Mouse (Mus musculus): Measurements from ENCODE around the gene Nme4. TPM values are rescaled to one million over a fixed set of nuclear protein-coding genes. Genes with fewer than 3 reads are reported as not detected.

Gene Nme4
- polyA plus RNA-seq, 1 experiment from 2014 or later = 57.6 TPM

DNA sequence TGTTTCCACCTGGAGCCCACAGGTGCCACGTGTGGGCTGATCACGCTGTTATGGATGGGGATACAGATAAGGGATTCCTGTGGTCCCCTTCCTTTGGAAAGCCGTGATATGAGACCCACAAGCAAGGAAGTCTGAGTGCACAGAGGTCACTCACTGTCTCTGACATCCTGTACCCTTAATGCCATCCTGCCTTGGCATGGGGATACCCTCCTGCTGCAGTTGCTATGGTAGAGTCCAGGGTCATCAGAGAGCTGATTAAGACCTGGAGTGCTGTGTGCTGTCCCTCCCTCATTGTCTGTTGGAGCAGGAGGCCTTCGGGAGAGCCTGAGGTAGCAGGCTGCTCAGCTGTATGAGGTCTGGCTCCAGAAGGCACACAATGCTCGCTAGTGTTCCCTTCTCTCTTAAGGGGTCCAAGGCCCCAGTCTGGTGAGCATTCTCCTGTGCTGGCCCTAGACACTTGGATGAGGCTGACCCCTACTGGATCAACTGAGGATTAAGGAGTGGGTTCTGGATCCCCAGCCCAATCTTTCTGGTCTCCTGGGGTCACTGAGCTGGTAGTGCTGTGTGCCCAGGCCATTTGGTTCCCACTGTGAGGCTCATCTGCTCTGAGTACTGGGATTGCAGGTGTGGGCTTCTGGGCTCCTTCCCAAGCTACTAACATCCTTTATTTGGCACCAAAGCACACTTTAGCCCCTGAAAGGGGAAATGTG, 27.2 kb upstream of the Nme4 start:
- Histone ChIP-seq H3K9ac (ENCODE audit: low read depth, low read length) (no peak overlapping the region), H3K4me3 (replicated peaks; ENCODE audit: low read depth, low read length) (no peak overlapping the region), H3K9me3 (replicated peaks; ENCODE audit: low read length) (no peaks in the 10 kb centered on the region), H3K4me1 (replicated peaks; ENCODE audit: insufficient read depth, low read length) (peaks cover 8% of the 10 kb centered on the region; the same call in 1 of the 2 replicates), H3K27me3 (ENCODE audit: insufficient read depth, low read length) (no peaks in the 10 kb centered on the region), H3K4me2 (ENCODE audit: low read length) (no peak overlapping the region), H3K36me3 (ENCODE audit: insufficient read depth, low read length) (peaks cover 5% of the 10 kb centered on the region; the same call in 1 of the 2 replicates), H3K27ac (no peak overlapping the region)
- ATAC-seq (replicated peaks; ENCODE audit: low FRiP score, low read depth) (no peak), DNase-seq (ENCODE audit: low spot score) (no peak)
- peak; percentile 18; the same call in 1 of the 2 replicates for TF ChIP-seq CTCF (IDR thresholded peaks at IDR 0.05; ENCODE audit: low read depth)
- 63% methylated on average over 5 of the region's 5 CpGs for WGBS

DNA sequence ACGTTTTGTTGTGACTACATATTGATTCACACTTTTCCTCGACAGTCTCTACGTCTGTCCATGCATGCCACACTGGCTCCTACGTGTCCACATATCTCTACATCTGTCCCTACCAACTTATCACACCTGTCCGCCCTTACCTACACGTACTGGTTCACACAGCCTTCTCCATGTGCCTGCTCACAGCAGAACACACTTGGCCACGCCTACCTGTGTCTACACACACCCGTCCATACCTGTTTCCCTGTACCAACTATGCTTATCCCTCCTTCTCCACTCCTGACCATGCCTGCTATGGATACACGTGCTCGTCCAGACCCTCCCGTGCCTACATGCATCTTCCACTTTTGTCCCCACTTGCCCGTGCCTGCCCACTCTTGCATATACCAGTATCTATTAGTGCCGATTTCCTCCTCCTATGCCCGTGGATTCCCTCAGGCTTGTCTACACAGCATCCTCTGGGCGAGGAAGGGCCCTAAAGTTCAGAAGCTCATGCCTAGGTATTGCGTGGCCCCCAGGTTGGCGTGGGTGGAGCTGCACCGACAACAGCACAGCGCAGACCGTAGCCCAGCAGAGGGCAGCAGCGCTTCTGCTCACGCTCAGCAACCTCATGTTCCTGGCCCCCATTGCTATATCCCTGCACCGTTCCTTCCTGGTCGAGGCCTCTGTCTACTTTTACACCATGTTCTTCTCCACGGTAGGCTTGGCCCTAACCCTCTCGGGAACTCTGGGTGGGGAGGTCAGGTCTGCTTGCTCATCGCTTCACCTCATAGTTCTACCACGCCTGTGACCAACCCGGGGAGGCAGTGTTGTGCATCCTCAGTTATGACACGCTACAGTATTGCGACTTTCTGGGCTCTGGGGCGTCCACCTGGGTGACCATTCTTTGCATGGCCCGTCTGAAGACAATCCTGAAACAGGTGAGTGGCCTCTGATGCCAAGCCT, 24.6 kb upstream of the Nme4 start:
- TF ChIP-seq CTCF (IDR thresholded peaks at IDR 0.05; ENCODE audit: low read depth) = peak; percentile 85
- DNase-seq (ENCODE audit: low spot score) (peak; percentile 83), ATAC-seq (replicated peaks; ENCODE audit: low FRiP score, low read depth) (no peak)
- Histone ChIP-seq H3K27me3 (ENCODE audit: insufficient read depth, low read length) (peaks cover 8% of the 10 kb centered on the region; the same call in 1 of the 2 replicates), H3K36me3 (ENCODE audit: insufficient read depth, low read length) (no peaks in the 10 kb centered on the region), H3K4me1 (replicated peaks; ENCODE audit: insufficient read depth, low read length) (peaks cover 9% of the 10 kb centered on the region; the same call in 1 of the 2 replicates), H3K4me2 (ENCODE audit: low read length) (no peak overlapping the region), H3K27ac (no peak overlapping the region), H3K9me3 (replicated peaks; ENCODE audit: low read length) (no peaks in the 10 kb centered on the region), H3K9ac (ENCODE audit: low read depth, low read length) (no peak overlapping the region), H3K4me3 (replicated peaks; ENCODE audit: low read depth, low read length) (no peak overlapping the region)
- WGBS = 45% methylated on average over 33 of the region's 33 CpGs

DNA sequence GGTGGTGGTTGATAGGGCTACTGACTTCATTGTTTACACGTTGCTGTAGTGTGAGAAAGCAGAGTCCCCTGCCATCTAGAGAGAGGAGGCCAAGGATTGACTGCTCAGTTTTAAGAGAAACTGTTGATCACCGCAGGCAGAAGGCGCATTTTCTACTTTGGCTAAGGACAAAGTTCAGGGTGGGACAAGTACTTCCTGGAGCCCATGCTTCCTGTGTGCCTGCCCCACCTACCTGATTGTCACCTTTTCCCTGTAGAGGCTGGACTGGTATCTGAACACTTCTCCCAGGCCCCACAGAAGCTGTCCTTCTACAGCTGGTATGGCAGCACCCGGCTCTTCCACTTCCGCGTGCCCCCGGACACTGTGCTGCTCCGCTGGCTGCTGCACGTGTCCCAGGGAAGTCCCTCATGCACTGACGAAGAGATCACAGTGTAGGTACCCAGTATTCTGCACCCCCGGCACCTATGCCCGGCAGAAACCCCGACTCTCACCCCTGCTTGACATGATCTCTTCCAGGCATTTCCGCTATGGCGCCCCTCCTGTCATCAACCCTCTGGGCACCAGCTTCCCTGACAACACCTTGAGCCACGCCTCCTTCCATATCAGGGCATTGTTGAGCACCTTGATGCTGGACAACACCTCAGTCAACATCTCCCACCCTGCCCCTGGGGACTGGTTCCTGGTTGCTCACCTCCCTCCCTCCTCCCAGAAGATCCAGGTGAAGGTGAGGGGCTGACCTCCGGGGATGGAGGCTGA, 21.3 kb upstream of the Nme4 start:
- H3K27me3 ChIP-seq (ENCODE audit: insufficient read depth, low read length) = peaks cover 15% of the 10 kb centered on the region; the same call in 1 of the 2 replicates
- H3K27ac ChIP-seq = no peak overlapping the region
- H3K9me3 ChIP-seq (replicated peaks; ENCODE audit: low read length) = no peaks in the 10 kb centered on the region
- no peak for TF ChIP-seq CTCF (IDR thresholded peaks at IDR 0.05; ENCODE audit: low read depth)
- H3K36me3 ChIP-seq (ENCODE audit: insufficient read depth, low read length) = no peaks in the 10 kb centered on the region
- no peak overlapping the region for H3K9ac ChIP-seq (ENCODE audit: low read depth, low read length)
- DNase-seq (ENCODE audit: low spot score) (no peak), ATAC-seq (replicated peaks; ENCODE audit: low FRiP score, low read depth) (no peak)
- H3K4me2 ChIP-seq (ENCODE audit: low read length) = no peak overlapping the region
- no peak overlapping the region for H3K4me3 ChIP-seq (replicated peaks; ENCODE audit: low read depth, low read length)
- H3K4me1 ChIP-seq (replicated peaks; ENCODE audit: insufficient read depth, low read length) = peaks cover 9% of the 10 kb centered on the region; the same call in 1 of the 2 replicates
- WGBS = 81% methylated on average over 17 of the region's 17 CpGs

DNA sequence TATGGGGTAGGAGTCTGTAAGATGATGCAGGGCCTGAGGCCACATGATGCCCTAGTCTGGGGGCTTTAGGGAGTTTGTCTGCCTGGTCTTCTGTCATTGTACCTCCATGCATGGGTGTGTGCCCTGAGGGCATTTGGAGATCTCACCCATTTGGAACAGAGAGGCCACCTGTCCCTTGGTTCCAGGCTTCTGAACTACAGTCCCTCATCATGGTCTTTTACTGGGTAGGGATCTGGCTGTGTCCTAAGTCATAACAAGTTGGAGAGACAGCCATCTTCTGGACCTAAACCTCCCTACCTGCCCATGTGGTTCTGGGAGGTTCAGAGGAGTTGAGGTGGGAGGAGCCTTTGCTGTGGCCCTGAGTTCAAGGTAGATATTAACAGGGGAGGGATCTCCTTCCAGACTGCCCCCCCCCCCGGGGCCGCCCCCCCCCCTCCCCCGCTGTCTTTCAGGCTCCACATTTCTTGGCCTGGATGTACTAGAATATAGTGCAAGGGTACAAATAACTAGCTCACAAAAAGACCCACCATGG, 20.6 kb upstream of the Nme4 start:
- WGBS = 72% methylated on average over 3 of the region's 3 CpGs
- Histone ChIP-seq H3K27me3 (ENCODE audit: insufficient read depth, low read length) (peaks cover 15% of the 10 kb centered on the region; the same call in 1 of the 2 replicates), H3K4me1 (replicated peaks; ENCODE audit: insufficient read depth, low read length) (peaks cover 9% of the 10 kb centered on the region; the same call in 1 of the 2 replicates), H3K4me2 (ENCODE audit: low read length) (no peak overlapping the region), H3K9me3 (replicated peaks; ENCODE audit: low read length) (no peaks in the 10 kb centered on the region), H3K9ac (ENCODE audit: low read depth, low read length) (no peak overlapping the region), H3K36me3 (ENCODE audit: insufficient read depth, low read length) (no peaks in the 10 kb centered on the region), H3K4me3 (replicated peaks; ENCODE audit: low read depth, low read length) (no peak overlapping the region), H3K27ac (peak overlapping the region; percentile 73; the same call in 1 of the 2 replicates)
- no peak for DNase-seq (ENCODE audit: low spot score)
- ATAC-seq (replicated peaks; ENCODE audit: low FRiP score, low read depth) = peak; percentile 10; the same call in 1 of the 2 replicates
- TF ChIP-seq CTCF (IDR thresholded peaks at IDR 0.05; ENCODE audit: low read depth) = no peak

DNA sequence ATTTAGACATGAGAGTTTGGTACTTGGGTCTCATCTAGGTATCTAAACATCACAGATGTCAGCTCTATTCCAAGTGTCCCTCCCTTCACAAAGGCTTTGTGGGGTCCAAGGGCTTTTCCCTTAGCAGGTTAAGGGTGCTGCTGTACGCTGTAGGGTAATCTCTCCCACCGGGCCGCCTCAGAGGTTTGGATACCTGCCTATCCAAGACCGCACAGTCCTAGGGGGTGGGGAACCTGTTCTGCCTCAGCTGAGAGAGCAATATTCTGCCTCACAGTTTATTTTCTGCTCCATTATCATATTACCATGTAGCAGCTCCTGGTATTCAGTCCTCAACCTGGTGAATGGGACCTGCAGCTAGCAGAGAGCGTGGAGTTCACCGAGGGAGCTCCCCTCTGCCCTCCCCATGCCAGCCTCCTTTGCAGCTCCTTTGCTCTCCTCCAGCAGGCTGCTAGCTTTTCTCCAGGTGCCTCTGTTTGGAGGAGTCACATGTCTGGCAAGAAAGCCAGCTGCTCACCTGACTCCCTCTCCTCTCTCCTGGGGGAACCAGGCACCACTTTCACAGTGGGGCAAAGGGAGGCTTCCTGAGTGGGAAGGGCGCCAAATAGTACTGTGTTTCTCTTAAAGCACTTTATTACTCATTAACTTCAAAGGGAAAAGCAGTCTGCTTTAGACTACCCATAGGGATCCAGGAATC, 19.9 kb upstream of the Nme4 start:
- ATAC-seq (replicated peaks; ENCODE audit: low FRiP score, low read depth) = peak; percentile 46; the same call in 1 of the 2 replicates
- H3K9me3 ChIP-seq (replicated peaks; ENCODE audit: low read length) = no peaks in the 10 kb centered on the region
- H3K4me2 ChIP-seq (ENCODE audit: low read length) = no peak overlapping the region
- peak; percentile 56 for DNase-seq (ENCODE audit: low spot score)
- H3K9ac ChIP-seq (ENCODE audit: low read depth, low read length) = no peak overlapping the region
- WGBS = 62% methylated on average over 7 of the region's 7 CpGs
- peak overlapping the region; percentile 73; the same call in 1 of the 2 replicates for H3K27ac ChIP-seq
- H3K27me3 ChIP-seq (ENCODE audit: insufficient read depth, low read length) = peaks cover 15% of the 10 kb centered on the region; the same call in 1 of the 2 replicates
- H3K36me3 ChIP-seq (ENCODE audit: insufficient read depth, low read length) = no peaks in the 10 kb centered on the region
- no peak overlapping the region for H3K4me3 ChIP-seq (replicated peaks; ENCODE audit: low read depth, low read length)
- H3K4me1 ChIP-seq (replicated peaks; ENCODE audit: insufficient read depth, low read length) = peaks cover 9% of the 10 kb centered on the region; the same call in 1 of the 2 replicates
- TF ChIP-seq CTCF (IDR thresholded peaks at IDR 0.05; ENCODE audit: low read depth) = no peak

All from kidney, postnatal 0 days (tissue).